Mouse (Mus musculus) neural tube, embryonic 14.5 days (tissue): ENCODE measurements around the gene Btbd3. TPM values are rescaled to one million over a fixed set of nuclear protein-coding genes. Genes with fewer than 3 reads are reported as not detected.
A peak's percentile ranks its signal among the peaks of the same experiment; 100 is the strongest.

Experiments used
- ATAC-seq: fragments of 200-750 bp; cut with Nextera tagmentation; 2 replicates; pipeline ENCODE4 v1.8.0; 2017; ENCODE audit warnings: low read depth, mild to moderate bottlenecking, moderate TSS enrichment, moderate library complexity
- H3K27ac ChIP-seq: fragments of 300-500 bp; sonication (generic); 2 replicates; pipeline ENCODE4 v1.5.1; 2014; ENCODE audit warnings: low read depth, mild to moderate bottlenecking, control low read depth, low read length, moderate library complexity, mixed read lengths
- H3K27me3 ChIP-seq: fragments of 300-500 bp; sonication (generic); 2 replicates; pipeline ENCODE4 v1.6.1; 2014; ENCODE audit warnings: low read length; ENCODE audit not compliant: control insufficient read depth, insufficient read depth
- H3K36me3 ChIP-seq: fragments of 300-500 bp; sonication (generic); 2 replicates; pipeline ENCODE4 v1.6.1; 2014; ENCODE audit warnings: low read length, mixed read lengths; ENCODE audit not compliant: control insufficient read depth, insufficient read depth
- H3K4me1 ChIP-seq: fragments of 300-500 bp; sonication (generic); 2 replicates; pipeline ENCODE4 v1.6.1; 2014; ENCODE audit warnings: low read length; ENCODE audit not compliant: control insufficient read depth, insufficient read depth
- H3K4me2 ChIP-seq: fragments of 300-500 bp; sonication (generic); 2 replicates; pipeline ENCODE4 v1.6.1; 2014; ENCODE audit warnings: mild to moderate bottlenecking, low read depth, low read length, control low read depth
- H3K4me3 ChIP-seq: fragments of 300-500 bp; sonication (generic); 2 replicates; pipeline ENCODE4 v1.5.1; 2014; ENCODE audit warnings: low read depth, low read length, control low read depth, mixed read lengths
- H3K9ac ChIP-seq: fragments of 300-500 bp; sonication (generic); replicated peaks from 2 replicates; pipeline ENCODE4 v1.6.1; 2014; ENCODE audit warnings: low read depth, mild to moderate bottlenecking, control low read depth, low read length, mixed read lengths
- H3K9me3 ChIP-seq: fragments of 300-500 bp; sonication (generic); 2 replicates; pipeline ENCODE4 v1.6.1; 2016; ENCODE audit warnings: low read length; ENCODE audit not compliant: control insufficient read depth
- WGBS: fragments of 180-500 bp; shearing (Covaris S2); extraction: QIAGEN DNeasy Blood & Tissue Kit; methylation state at CpG from one replicate; pipeline ENCODE4 v1.1.7; 2014; 5-methylcytosine and 5-hydroxymethylcytosine counted together
- polyA plus RNA-seq: library from polyadenylated mRNA; unstranded; fragments of >200 nt; fragmentation: Nextera tagmentation; extraction: Ambion mirVana; gene quantifications from 2 replicates; pipeline ENCODE4 v1.2.1, GENCODE M21; 2014

Btbd3 gene
- polyA plus RNA-seq, 1 experiment from 2014 or later, result 26.1 TPM

- H3K4me1 ChIP-seq, result peaks cover 9% of the 10 kb centered on the region; the same call in 1 of the 2 replicates
- peak overlapping the region; percentile 68; the same call in 1 of the 2 replicates for H3K9ac ChIP-seq
- H3K27me3 ChIP-seq, result no peaks in the 10 kb centered on the region
- H3K9me3 ChIP-seq, result no peaks in the 10 kb centered on the region
- H3K36me3 ChIP-seq, result no peaks in the 10 kb centered on the region
- 0% methylated on average over 10 of the region's 10 CpGs for WGBS
- no peak for ATAC-seq
- H3K27ac ChIP-seq, result 0 out of 2 replicates have a peak overlapping the region, but pooled peaks have one; percentile 85
- peak overlapping the region; percentile 88 for H3K4me3 ChIP-seq
- peak overlapping the region; percentile 77 for H3K4me2 ChIP-seq
Measured at GRCm38 (mm10) chr2:138257692-138258315, 1.4 kb downstream of the Btbd3 start.

- Histone ChIP-seq H3K27me3 (no peaks in the 10 kb centered on the region), H3K4me2 (no peak overlapping the region), H3K4me3 (no peak overlapping the region), H3K4me1 (peaks cover 12% of the 10 kb centered on the region; the same call in 1 of the 2 replicates), H3K9me3 (no peaks in the 10 kb centered on the region), H3K36me3 (no peaks in the 10 kb centered on the region), H3K9ac (no peak overlapping the region), H3K27ac (no peak overlapping the region)
- ATAC-seq, result no peak
- 89% methylated on average over 7 of the region's 7 CpGs for WGBS
Measured at GRCm38 (mm10) chr2:138261140-138261539, 4.8 kb downstream of the Btbd3 start.

- no peak for ATAC-seq
- Histone ChIP-seq H3K4me3 (no peak overlapping the region), H3K27me3 (no peaks in the 10 kb centered on the region), H3K36me3 (no peaks in the 10 kb centered on the region), H3K4me2 (no peak overlapping the region), H3K4me1 (peaks cover 14% of the 10 kb centered on the region), H3K27ac (no peak overlapping the region), H3K9ac (no peak overlapping the region), H3K9me3 (no peaks in the 10 kb centered on the region)
- whole genome bisulfite sequencing, result 91% methylated on average over 11 of the region's 11 CpGs
Measured at GRCm38 (mm10) chr2:138262885-138263284, 6.5 kb downstream of the Btbd3 start.

GRCm38 (mm10) chr2:138265356-138266005, 9.1 kb downstream of the Btbd3 start:
- Histone ChIP-seq H3K4me1 (peaks cover 9% of the 10 kb centered on the region), H3K9ac (no peak overlapping the region), H3K4me2 (no peak overlapping the region), H3K4me3 (no peak overlapping the region), H3K36me3 (no peaks in the 10 kb centered on the region), H3K9me3 (no peaks in the 10 kb centered on the region), H3K27me3 (no peaks in the 10 kb centered on the region), H3K27ac (no peak overlapping the region)
- ATAC-seq, result peak; percentile 54; the same call in 1 of the 2 replicates
- WGBS, result 21% methylated on average over 13 of the region's 13 CpGs

- ATAC-seq, result no peak
- Histone ChIP-seq H3K4me1 (peaks cover 9% of the 10 kb centered on the region), H3K27ac (no peak overlapping the region), H3K9ac (no peak overlapping the region), H3K4me2 (no peak overlapping the region), H3K4me3 (no peak overlapping the region), H3K36me3 (no peaks in the 10 kb centered on the region), H3K27me3 (no peaks in the 10 kb centered on the region), H3K9me3 (no peaks in the 10 kb centered on the region)
- 70% methylated on average over 5 of the region's 5 CpGs for WGBS
Measured at GRCm38 (mm10) chr2:138266679-138267078, 10.3 kb downstream of the Btbd3 start.

GRCm38 (mm10) chr2:138267852-138268513, 11.6 kb downstream of the Btbd3 start:
- ATAC-seq, result no peak
- Histone ChIP-seq H3K4me3 (no peak overlapping the region), H3K27me3 (no peaks in the 10 kb centered on the region), H3K36me3 (no peaks in the 10 kb centered on the region), H3K27ac (no peak overlapping the region), H3K4me1 (peaks cover 9% of the 10 kb centered on the region), H3K4me2 (no peak overlapping the region), H3K9ac (no peak overlapping the region), H3K9me3 (no peaks in the 10 kb centered on the region)
- 69% methylated on average over 4 of the region's 4 CpGs for WGBS

GRCm38 (mm10) chr2:138269330-138269729, 13.0 kb downstream of the Btbd3 start:
- Histone ChIP-seq H3K9me3 (no peaks in the 10 kb centered on the region), H3K9ac (no peak overlapping the region), H3K27me3 (no peaks in the 10 kb centered on the region), H3K27ac (no peak overlapping the region), H3K4me3 (no peak overlapping the region), H3K4me1 (peaks cover 9% of the 10 kb centered on the region), H3K4me2 (no peak overlapping the region), H3K36me3 (no peaks in the 10 kb centered on the region)
- ATAC-seq, result no peak

GRCm38 (mm10) chr2:138273404-138274073, 17.2 kb downstream of the Btbd3 start:
- no peak overlapping the region for H3K9ac ChIP-seq
- H3K27me3 ChIP-seq, result no peaks in the 10 kb centered on the region
- H3K9me3 ChIP-seq, result no peaks in the 10 kb centered on the region
- WGBS, result 90% methylated on average over 9 of the region's 9 CpGs
- ATAC-seq, result no peak
- H3K4me2 ChIP-seq, result no peak overlapping the region
- peaks cover 9% of the 10 kb centered on the region for H3K4me1 ChIP-seq
- no peaks in the 10 kb centered on the region for H3K36me3 ChIP-seq
- no peak overlapping the region for H3K27ac ChIP-seq
- no peak overlapping the region for H3K4me3 ChIP-seq
